Mouse (Mus musculus) embryonic facial prominence, embryonic 15.5 days (tissue): ENCODE measurements around the gene Ythdf1. TPM values are rescaled to one million over a fixed set of nuclear protein-coding genes. Genes with fewer than 3 reads are reported as not detected.

Source experiments
- ATAC-seq: fragments of 200-750 bp; cut with Nextera tagmentation; 2 replicates; pipeline ENCODE4 v1.8.0; 2017; ENCODE audit warnings: low read depth, moderate TSS enrichment; ENCODE audit not compliant: insufficient number of reproducible peaks, low FRiP score, low TSS enrichment
- H3K27ac ChIP-seq: fragments of 300-500 bp; sonication (generic); replicated peaks from 2 replicates; pipeline ENCODE4 v1.5.1; 2015; ENCODE audit warnings: mild to moderate bottlenecking, inconsistent platforms
- H3K27me3 ChIP-seq: fragments of 300-500 bp; sonication (generic); 2 replicates; pipeline ENCODE4 v1.6.1; 2015; ENCODE audit warnings: inconsistent platforms
- H3K36me3 ChIP-seq: fragments of 300-500 bp; sonication (generic); 2 replicates; pipeline ENCODE4 v1.6.1; 2015; ENCODE audit warnings: mild to moderate bottlenecking, inconsistent platforms
- H3K4me1 ChIP-seq: fragments of 300-500 bp; sonication (generic); 2 replicates; pipeline ENCODE4 v1.6.1; 2015; ENCODE audit warnings: inconsistent platforms
- H3K4me2 ChIP-seq: fragments of 300-500 bp; sonication (generic); replicated peaks from 2 replicates; pipeline ENCODE4 v1.6.1; 2015; ENCODE audit warnings: mild to moderate bottlenecking, inconsistent platforms
- H3K4me3 ChIP-seq: fragments of 300-500 bp; sonication (generic); replicated peaks from 2 replicates; pipeline ENCODE4 v1.5.1; 2015; ENCODE audit warnings: mild to moderate bottlenecking, inconsistent platforms
- H3K9ac ChIP-seq: fragments of 300-500 bp; sonication (generic); 2 replicates; pipeline ENCODE4 v1.6.1; 2015; ENCODE audit warnings: inconsistent platforms
- H3K9me3 ChIP-seq: fragments of 300-500 bp; sonication (generic); replicated peaks from 2 replicates; pipeline ENCODE4 v1.6.1; 2016; ENCODE audit warnings: inconsistent platforms
- WGBS: fragments of 180-500 bp; shearing (Covaris S2); methylation state at CpG from one replicate; pipeline ENCODE4 v1.1.7; 2015; 5-methylcytosine and 5-hydroxymethylcytosine counted together
- polyA plus RNA-seq: library from polyadenylated mRNA; unstranded; fragments of >200 nt; fragmentation: Nextera tagmentation; extraction: Ambion mirVana; gene quantifications from 2 replicates; pipeline ENCODE4 v1.2.1, GENCODE M21; 2015

The Ythdf1 gene
- polyA plus RNA-seq, 1 experiment from 2014 or later, result 57.9 TPM

DNA sequence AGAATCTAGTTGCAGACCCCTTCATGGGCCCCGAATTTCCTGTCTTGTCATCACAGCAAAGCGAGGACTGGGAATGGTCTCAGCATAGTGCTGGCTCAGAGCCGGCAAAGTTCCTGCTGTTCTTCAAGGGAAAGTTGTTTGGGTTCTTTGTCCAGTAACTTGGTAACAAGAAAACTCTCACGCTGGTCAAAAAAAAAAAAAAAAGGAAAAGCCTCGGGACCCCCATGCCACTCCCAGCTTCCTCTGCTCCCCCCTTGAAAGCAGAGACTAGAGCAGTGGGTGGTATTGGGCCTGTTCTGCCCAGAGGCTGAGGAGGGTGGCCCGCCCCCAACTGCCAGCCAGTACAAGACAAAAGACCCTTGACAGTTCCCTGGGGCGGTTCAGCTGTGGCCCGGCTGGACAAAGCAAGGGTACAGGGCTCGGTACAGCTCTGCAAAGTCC, 32.0 kb upstream of the Ythdf1 start:
- Histone ChIP-seq H3K4me3 (no peak overlapping the region), H3K36me3 (no peaks in the 10 kb centered on the region), H3K27me3 (peaks cover 33% of the 10 kb centered on the region), H3K27ac (no peak overlapping the region), H3K9ac (no peak overlapping the region), H3K4me1 (peaks cover 9% of the 10 kb centered on the region), H3K9me3 (no peaks in the 10 kb centered on the region), H3K4me2 (peak overlapping the region; percentile 89; the same call in 1 of the 2 replicates)
- ATAC-seq, result 0 out of 2 replicates have a peak, but pooled peaks have one; percentile 12
- WGBS, result 10% methylated on average over 9 of the region's 9 CpGs

DNA sequence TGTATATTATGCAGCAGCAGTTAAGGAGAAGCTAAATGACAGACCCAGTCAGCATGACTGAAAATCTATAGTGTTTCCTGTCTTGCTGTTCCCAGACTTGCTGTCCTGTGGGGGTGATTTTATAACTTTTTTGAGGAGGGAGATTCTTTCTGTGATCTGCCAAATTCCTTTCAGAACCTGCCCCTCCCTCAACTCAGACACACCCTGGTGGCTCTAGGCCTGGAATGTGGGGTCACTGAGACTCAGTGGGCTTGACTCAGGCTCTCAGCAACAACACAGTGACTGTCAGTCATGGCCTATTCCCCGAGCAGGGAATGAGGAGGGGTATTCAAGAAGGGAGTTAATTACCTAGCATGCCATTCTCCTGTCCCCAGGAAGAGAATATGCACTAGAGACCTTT, 29.2 kb upstream of the Ythdf1 start:
- no peak overlapping the region for H3K4me3 ChIP-seq
- 20% methylated on average over 1 of the region's 1 CpGs for WGBS
- H3K36me3 ChIP-seq, result no peaks in the 10 kb centered on the region
- peaks cover 9% of the 10 kb centered on the region for H3K4me1 ChIP-seq
- no peak overlapping the region for H3K4me2 ChIP-seq
- H3K9ac ChIP-seq, result no peak overlapping the region
- no peaks in the 10 kb centered on the region for H3K9me3 ChIP-seq
- peaks cover 18% of the 10 kb centered on the region for H3K27me3 ChIP-seq
- ATAC-seq, result no peak
- no peak overlapping the region for H3K27ac ChIP-seq

DNA sequence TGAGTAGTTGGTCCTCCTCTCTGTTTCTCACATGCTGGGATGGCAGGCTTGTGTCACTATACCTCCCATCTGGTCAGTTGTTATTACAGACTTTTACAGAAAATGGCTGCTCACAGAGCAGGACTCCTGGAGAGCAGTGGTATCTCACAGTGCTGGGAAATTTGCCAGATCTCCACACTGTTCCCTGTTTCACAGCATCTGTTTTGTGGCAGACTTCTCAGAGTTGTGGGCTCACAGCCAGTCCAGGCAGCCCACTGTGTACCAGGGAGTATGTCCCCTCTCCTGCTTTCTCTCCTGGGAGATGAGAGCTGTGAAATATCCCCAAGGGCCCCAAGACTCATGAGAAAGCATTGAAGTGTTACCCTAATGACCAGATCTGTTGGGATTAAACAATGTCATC, 21.1 kb upstream of the Ythdf1 start:
- Histone ChIP-seq H3K9ac (no peak overlapping the region), H3K4me3 (no peak overlapping the region), H3K4me2 (no peak overlapping the region), H3K4me1 (no peaks in the 10 kb centered on the region), H3K9me3 (no peaks in the 10 kb centered on the region), H3K27me3 (no peaks in the 10 kb centered on the region), H3K27ac (no peak overlapping the region), H3K36me3 (no peaks in the 10 kb centered on the region)
- ATAC-seq, result no peak

DNA sequence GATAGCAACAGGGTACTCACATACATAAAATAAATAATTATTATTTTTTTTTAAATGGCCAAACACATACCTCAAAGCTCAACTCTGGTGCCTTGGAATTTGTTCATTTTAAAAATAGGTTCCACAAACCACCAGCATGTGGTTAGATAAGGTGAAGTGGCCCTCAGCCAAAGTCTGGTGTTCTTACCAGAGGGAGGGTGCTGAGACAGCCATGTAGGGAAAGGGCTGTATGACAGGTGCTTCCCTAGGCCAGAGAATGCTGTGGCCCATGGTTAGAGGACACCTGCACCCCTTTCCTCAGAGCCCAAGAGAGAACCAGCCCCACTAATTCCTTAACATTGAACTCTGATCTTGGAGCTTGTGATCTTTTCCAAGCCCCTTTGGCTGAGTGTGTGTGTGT, 19.4 kb upstream of the Ythdf1 start:
- no peaks in the 10 kb centered on the region for H3K4me1 ChIP-seq
- H3K4me3 ChIP-seq, result no peak overlapping the region
- H3K4me2 ChIP-seq, result no peak overlapping the region
- H3K27ac ChIP-seq, result no peak overlapping the region
- ATAC-seq, result no peak
- no peaks in the 10 kb centered on the region for H3K27me3 ChIP-seq
- H3K9ac ChIP-seq, result no peak overlapping the region
- H3K36me3 ChIP-seq, result no peaks in the 10 kb centered on the region
- H3K9me3 ChIP-seq, result no peaks in the 10 kb centered on the region

DNA sequence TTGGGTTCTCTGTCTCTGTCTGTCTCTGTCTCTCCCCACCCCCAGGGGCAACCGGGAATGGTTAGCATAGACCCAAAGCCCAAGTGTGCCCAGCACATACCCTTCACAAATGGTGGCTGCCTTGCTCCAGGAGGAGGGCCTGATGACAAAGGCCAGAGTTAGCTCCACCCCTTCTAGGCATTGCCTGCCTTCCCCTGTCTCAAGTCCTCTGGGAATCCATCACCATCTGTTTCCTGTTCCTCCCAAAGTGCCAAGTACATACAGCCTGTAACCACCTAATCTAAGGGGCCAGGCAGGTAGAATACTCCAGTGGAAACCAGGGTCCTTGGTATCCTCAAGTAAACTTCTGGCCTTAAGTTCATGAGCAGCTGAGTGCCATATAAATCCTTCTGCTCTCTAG, 11.7 kb upstream of the Ythdf1 start:
- H3K4me2 ChIP-seq, result no peak overlapping the region
- H3K36me3 ChIP-seq, result no peaks in the 10 kb centered on the region
- no peak overlapping the region for H3K9ac ChIP-seq
- no peak overlapping the region for H3K4me3 ChIP-seq
- no peak for ATAC-seq
- WGBS, result 71% methylated on average over 1 of the region's 1 CpGs
- no peaks in the 10 kb centered on the region for H3K27me3 ChIP-seq
- H3K9me3 ChIP-seq, result no peaks in the 10 kb centered on the region
- H3K4me1 ChIP-seq, result no peaks in the 10 kb centered on the region
- H3K27ac ChIP-seq, result no peak overlapping the region

DNA sequence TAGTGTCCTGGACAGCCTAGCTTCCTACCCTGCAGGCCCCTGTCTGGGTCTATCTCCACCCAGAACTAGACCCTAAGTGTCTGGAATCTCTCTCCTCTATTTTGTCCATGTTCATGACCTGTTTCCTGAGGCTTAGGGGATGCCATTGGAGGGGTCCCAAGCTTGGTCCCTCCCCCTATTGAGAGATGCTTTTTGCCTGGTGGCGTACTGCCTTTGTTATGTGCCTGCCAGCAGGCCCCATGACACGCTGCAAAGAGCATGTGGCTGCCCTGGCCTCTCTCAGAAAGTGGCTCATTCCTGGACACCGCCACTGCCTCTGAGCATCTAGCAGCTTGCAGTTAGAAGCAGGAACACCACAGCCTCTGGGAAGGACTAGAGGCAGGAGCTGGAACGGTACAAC, 8.0 kb upstream of the Ythdf1 start, which contains the start of gene Birc7:
Gene Birc7 (plus strand): TSS at position 301 of the 400 bp plus-strand sequence.
- Histone ChIP-seq H3K27ac (no peak within 1 kb of the TSS), H3K4me3 (no peak within 1 kb of the TSS), H3K36me3 (no peaks in the 10 kb centered on the region), H3K9ac (no peak within 1 kb of the TSS), H3K4me2 (no peak within 1 kb of the TSS), H3K27me3 (no peaks in the 10 kb centered on the region), H3K4me1 (no peaks in the 10 kb centered on the region), H3K9me3 (no peaks in the 10 kb centered on the region)
- ATAC-seq, result no peak
- WGBS, result 59% methylated on average over 4 of the region's 4 CpGs

DNA sequence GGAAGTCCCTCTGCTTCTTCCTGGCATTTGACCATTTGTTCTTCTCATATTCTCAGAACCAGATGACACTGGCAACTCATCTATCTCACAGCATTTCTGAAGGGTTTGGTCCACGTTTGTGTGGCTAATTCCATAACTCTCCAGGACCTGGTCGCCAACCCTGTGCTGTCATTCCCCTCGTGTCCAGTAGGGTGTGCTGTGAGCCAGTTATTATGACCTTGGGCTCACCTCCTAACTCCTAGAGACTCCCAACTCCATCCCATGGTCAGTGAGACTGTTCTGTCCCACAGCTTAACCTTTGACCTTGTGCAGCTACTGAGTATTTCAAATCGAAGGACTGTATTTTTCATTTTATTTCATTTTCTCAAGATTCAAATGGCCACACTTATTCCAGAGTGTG, 4.4 kb upstream of the Ythdf1 start:
- Histone ChIP-seq H3K4me1 (0 out of 2 replicates have a peak, but pooled peaks cover 7% of the 10 kb centered on the region), H3K27me3 (no peaks in the 10 kb centered on the region), H3K27ac (no peak overlapping the region), H3K4me3 (no peak overlapping the region), H3K4me2 (no peak overlapping the region), H3K9ac (no peak overlapping the region), H3K36me3 (no peaks in the 10 kb centered on the region), H3K9me3 (no peaks in the 10 kb centered on the region)
- WGBS, result 5% methylated on average over 4 of the region's 4 CpGs
- no peak for ATAC-seq

DNA sequence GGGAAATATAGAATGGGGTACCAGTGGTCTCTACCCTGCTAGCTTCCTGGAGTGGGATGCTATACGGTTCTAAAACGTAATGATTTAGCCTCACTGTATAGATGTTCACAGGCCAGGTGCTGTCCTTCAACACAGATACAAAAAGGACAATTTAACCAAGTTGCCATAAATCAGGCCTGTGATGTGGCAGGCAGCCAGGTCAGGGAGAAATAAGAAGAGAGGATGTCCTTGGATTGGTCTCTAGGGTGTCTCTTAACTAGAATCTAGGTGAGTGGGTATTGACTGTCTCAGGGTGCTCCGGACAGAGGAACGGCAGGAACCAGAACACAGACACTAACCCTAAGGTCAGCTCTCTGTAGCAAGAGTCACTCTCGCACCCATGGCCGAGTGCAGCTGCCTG, 2.0 kb upstream of the Ythdf1 start:
- H3K27me3 ChIP-seq, result no peaks in the 10 kb centered on the region
- peaks cover 14% of the 10 kb centered on the region for H3K4me1 ChIP-seq
- H3K36me3 ChIP-seq, result peaks cover 8% of the 10 kb centered on the region
- ATAC-seq, result no peak
- H3K9me3 ChIP-seq, result no peaks in the 10 kb centered on the region
- no peak overlapping the region for H3K4me2 ChIP-seq
- WGBS, result 84% methylated on average over 6 of the region's 6 CpGs
- H3K27ac ChIP-seq, result no peak overlapping the region
- no peak overlapping the region for H3K9ac ChIP-seq
- H3K4me3 ChIP-seq, result no peak overlapping the region

DNA sequence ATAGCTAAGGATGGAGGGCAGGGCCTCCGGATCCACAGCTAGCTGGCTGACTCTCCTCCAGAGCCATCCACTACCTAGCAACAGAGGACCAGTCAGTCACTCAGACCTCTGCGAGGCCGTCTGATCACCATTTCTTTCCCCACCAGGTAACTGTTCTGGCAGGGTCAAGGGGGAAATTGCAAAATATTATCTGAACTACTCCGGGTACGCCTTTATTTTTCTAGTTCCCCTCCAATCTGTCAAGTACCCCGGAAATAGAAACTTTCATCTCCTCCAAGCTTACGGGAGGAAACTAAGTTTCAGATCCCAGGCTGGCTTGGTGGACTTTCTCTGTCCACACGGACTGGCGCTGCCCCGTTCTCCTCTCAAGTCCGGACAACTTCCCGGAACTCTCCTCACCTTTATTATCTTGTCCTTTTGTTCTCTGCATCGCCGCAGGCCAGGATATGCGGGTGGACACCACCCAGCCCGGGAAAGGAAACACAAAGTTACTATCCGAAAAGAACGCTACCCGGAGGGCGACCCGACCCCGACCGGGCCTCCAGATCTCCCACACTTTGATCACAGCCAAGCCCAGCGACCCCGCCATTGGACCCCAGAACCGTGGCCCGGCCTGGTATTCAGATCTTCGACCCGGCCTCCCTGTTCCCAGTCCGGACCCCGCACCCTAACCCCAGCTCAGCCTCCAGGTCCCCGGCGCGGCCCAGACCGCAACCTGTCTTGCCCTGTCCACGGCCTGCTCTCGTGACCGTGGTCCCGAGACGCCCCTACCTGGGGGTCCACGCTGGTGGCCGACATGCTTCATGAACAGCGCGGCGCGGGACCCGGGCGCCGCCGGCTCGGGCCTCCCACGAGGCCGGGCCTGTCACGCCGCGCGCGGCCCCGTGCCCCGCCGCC, 588 bp downstream of the Ythdf1 start:
- H3K9me3 ChIP-seq, result no peaks in the 10 kb centered on the region
- H3K4me1 ChIP-seq, result peaks cover 24% of the 10 kb centered on the region
- peak; percentile 53; the same call in 1 of the 2 replicates for ATAC-seq
- no peak overlapping the region; the same call in 1 of the 2 replicates for H3K27ac ChIP-seq
- H3K9ac ChIP-seq, result peak overlapping the region; percentile 100
- 1% methylated on average over 61 of the region's 61 CpGs for whole genome bisulfite sequencing
- H3K4me3 ChIP-seq, result peak overlapping the region; percentile 100
- no peaks in the 10 kb centered on the region for H3K27me3 ChIP-seq
- peaks cover 23% of the 10 kb centered on the region for H3K36me3 ChIP-seq
- peak overlapping the region; percentile 74 for H3K4me2 ChIP-seq

DNA sequence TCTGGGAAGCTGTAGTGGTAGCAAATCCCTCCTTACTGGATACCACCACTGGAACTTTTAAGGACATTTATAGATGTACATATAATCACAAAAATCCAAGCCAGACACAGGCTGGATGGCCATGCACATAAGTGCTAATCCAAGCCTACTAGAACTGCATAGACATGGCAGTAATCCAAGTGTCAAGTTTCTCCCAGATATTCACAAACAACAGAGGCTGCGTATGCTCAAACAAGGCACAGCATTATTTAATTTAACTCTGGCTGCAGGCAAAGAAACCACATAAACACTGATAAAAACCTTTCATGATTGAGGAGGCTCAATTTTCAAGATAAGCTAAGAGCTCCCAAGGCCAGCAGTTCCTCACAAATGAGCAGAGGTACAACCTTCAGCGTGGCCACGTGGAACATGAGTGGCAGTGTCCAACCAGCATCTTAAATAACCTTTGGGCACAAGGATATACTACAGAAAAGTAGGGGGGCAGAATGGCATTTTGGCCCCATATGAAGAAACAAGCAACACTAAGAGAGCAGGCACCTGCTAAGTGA, 4.8 kb downstream of the Ythdf1 start:
- peaks cover 20% of the 10 kb centered on the region for H3K4me1 ChIP-seq
- H3K9ac ChIP-seq, result no peak overlapping the region
- ATAC-seq, result no peak
- H3K9me3 ChIP-seq, result no peaks in the 10 kb centered on the region
- H3K4me2 ChIP-seq, result no peak overlapping the region
- H3K36me3 ChIP-seq, result peaks cover 62% of the 10 kb centered on the region
- H3K27me3 ChIP-seq, result no peaks in the 10 kb centered on the region
- WGBS, result 45% methylated on average over 3 of the region's 3 CpGs
- no peak overlapping the region for H3K27ac ChIP-seq
- H3K4me3 ChIP-seq, result no peak overlapping the region

DNA sequence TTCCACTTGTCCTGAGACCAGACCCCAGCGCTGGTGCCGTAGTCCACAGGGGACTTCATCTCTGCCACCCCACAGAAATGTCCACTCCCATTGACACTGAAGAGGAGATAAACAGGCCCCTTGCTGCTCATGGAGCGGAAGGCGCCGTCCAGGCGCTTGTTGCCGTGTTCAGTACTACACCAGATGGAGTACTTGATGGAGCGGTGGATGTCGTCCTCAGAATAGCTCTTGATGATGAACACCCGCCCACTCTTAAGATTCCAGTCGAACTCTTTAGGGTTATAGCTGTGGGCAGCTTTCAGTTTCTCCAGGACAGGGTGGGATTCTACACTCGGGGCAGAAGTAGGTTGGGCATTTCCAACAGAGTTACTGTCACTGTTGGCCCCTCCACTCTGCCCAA, 9.8 kb downstream of the Ythdf1 start:
- H3K4me3 ChIP-seq, result no peak overlapping the region
- whole genome bisulfite sequencing, result 93% methylated on average over 12 of the region's 12 CpGs
- no peaks in the 10 kb centered on the region for H3K9me3 ChIP-seq
- no peak overlapping the region for H3K27ac ChIP-seq
- no peak overlapping the region for H3K9ac ChIP-seq
- ATAC-seq, result no peak
- H3K27me3 ChIP-seq, result no peaks in the 10 kb centered on the region
- H3K4me2 ChIP-seq, result no peak overlapping the region
- H3K36me3 ChIP-seq, result peaks cover 77% of the 10 kb centered on the region
- peaks cover 9% of the 10 kb centered on the region; the same call in 1 of the 2 replicates for H3K4me1 ChIP-seq
